26 mouse cellular contexts compared by ENCODE assay signal in genomic region chr4:120675640-120676039, GRCm38 (mm10). TPM values are rescaled to one million over a fixed set of nuclear protein-coding genes. Genes with fewer than 3 reads are reported as not detected.
A peak's percentile ranks its signal among the peaks of the same experiment; 100 is the strongest.
DNase-seq lines count a peak whose midpoint lies in the region; ATAC-seq and TF ChIP-seq lines count a peak whose summit lies in the region.
"Had no signal": no experiment of that assay in that cellular context is flagged by ENCODE, and none has a peak within 500 bp of the region (broad histone marks: within the 10 kb centered on the region; RNA-seq: fewer than 3 reads in every experiment).

No protein-coding gene starts in this region.

- TF ChIP-seq CTCF in MEL (IDR thresholded peaks at IDR 0.05 in 2 of 3, conservative IDR thresholded peaks at IDR 0.05 in 1 of 3; ENCODE audit: control insufficient read depth in 1 of 3, insufficient read depth in 1 of 3, low read depth in 2 of 3, low read length in 3 of 3, poor library complexity in 1 of 3, severe bottlenecking in 1 of 3) = no peak

- no peak overlapping the region for H3K4me3 ChIP-seq in MEL (ENCODE audit: control insufficient read depth in 1 of 2, insufficient read depth in 1 of 2, low read depth in 2 of 2, low read length in 2 of 2)
- no peak overlapping the region for H3K4me3 ChIP-seq in liver, embryonic 13.5 days (replicated peaks)
- no peak overlapping the region for H3K4me3 ChIP-seq in intestine, embryonic 15.5 days (replicated peaks)
- H3K4me3 ChIP-seq: forebrain, embryonic 12.5 days; limb, embryonic 15.5 days; lung, embryonic 15.5 days; megakaryocyte, embryonic 14.5 days; midbrain, embryonic 15.5 days had no signal

- no peaks in the 10 kb centered on the region for H3K79me2 ChIP-seq in MEL (ENCODE audit: control insufficient read depth, insufficient read depth, low read length, poor library complexity)

- 19% methylated on average over 2 of the region's 2 CpGs for WGBS in liver, embryonic 13.5 days (ENCODE audit: insufficient replicate concordance)
- 62% methylated on average over 2 of the region's 2 CpGs for WGBS in intestine, embryonic 15.5 days

- TF ChIP-seq EP300 in MEL (IDR thresholded peaks at IDR 0.05; ENCODE audit: low read depth in 1 of 2, low read length in 2 of 2) = peak in 1 of 2 experiments; percentile 5; a peak in 1 of 4 replicates

- peak; percentile 73 for ATAC-seq in liver, embryonic 13.5 days (ENCODE audit: low read depth)
- peak; percentile 37; the same call in 1 of the 2 replicates for ATAC-seq in megakaryocyte progenitor cell, adult 5-6 weeks (replicated peaks; ENCODE audit: poor library complexity)
- no peak for ATAC-seq in intestine, embryonic 15.5 days
- ATAC-seq: hindbrain, embryonic 16.5 days; midbrain, embryonic 15.5 days had no signal

- no peak overlapping the region for H3K9ac ChIP-seq in MEL (ENCODE audit: control insufficient read depth, low read depth, low read length, poor library complexity, severe bottlenecking)
- peak overlapping the region; percentile 33 for H3K9ac ChIP-seq in liver, embryonic 13.5 days
- H3K9ac ChIP-seq in intestine, embryonic 15.5 days = no peak overlapping the region
- H3K9ac ChIP-seq: forebrain, embryonic 12.5 days; limb, embryonic 15.5 days; lung, embryonic 15.5 days; midbrain, embryonic 15.5 days had no signal

- no peak for TF ChIP-seq POLR2A in MEL (IDR thresholded peaks at IDR 0.05; ENCODE audit: control insufficient read depth in 1 of 2, insufficient read depth in 1 of 2, low read depth in 1 of 2, low read length in 2 of 2, poor library complexity in 1 of 2)

- TF ChIP-seq RAD21 in MEL (IDR thresholded peaks at IDR 0.05; ENCODE audit: low read depth, low read length) = no peak

- H3K9me3 ChIP-seq in MEL (replicated peaks; ENCODE audit: insufficient read depth, low read length) = no peaks in the 10 kb centered on the region
- no peaks in the 10 kb centered on the region for H3K9me3 ChIP-seq in liver, embryonic 13.5 days (replicated peaks)
- H3K9me3 ChIP-seq in intestine, embryonic 15.5 days = no peaks in the 10 kb centered on the region
- H3K9me3 ChIP-seq: forebrain, embryonic 12.5 days; limb, embryonic 15.5 days; lung, embryonic 15.5 days; midbrain, embryonic 15.5 days had no signal

- peak; percentile 64 for DNase-seq in MEL (ENCODE audit: low read depth, low spot score)
- DNase-seq in c-Kit-positive CD71-positive TER-119-positive erythroid progenitor cells, embryonic 14.5 days (ENCODE audit: low spot score) = peak; percentile 60
- peak; percentile 62 for DNase-seq in liver, embryonic 13.5 days
- DNase-seq in adrenal gland, adult 18-20 months (ENCODE audit: low spot score in 2 of 2) = no peak
- no peak for DNase-seq in neural tube, embryonic 10.5 days (ENCODE audit: extremely low spot score, low spot score)
- no peak for DNase-seq in cerebellum, adult 9-10 months
- DNase-seq: adrenal gland, postnatal 10 days; B cell, adult 2 months; cerebellum, adult 11-12 months; cerebellum, postnatal 10 days; gastrocnemius, postnatal 10 days; kidney, adult 2 months; kidney, postnatal 36 days; layer of hippocampus, postnatal 36 days; left cerebral cortex, postnatal 4 days; spleen, adult 18-20 months; thymus, postnatal 14 days had no signal

- peak overlapping the region; percentile 46 for H3K27ac ChIP-seq in MEL (ENCODE audit: control insufficient read depth, low read depth, low read length)
- H3K27ac ChIP-seq in liver, embryonic 13.5 days = peak overlapping the region; percentile 96
- H3K27ac ChIP-seq in intestine, embryonic 15.5 days = no peak overlapping the region
- H3K27ac ChIP-seq: forebrain, embryonic 12.5 days; limb, embryonic 15.5 days; lung, embryonic 15.5 days; midbrain, embryonic 15.5 days had no signal

- peaks cover 14 to 21% of the 10 kb centered on the region in 2 experiments for H3K4me1 ChIP-seq in MEL (ENCODE audit: control insufficient read depth in 1 of 2, insufficient read depth in 2 of 2, low read length in 2 of 2)
- H3K4me1 ChIP-seq in liver, embryonic 13.5 days (replicated peaks) = peaks cover 91% of the 10 kb centered on the region
- H3K4me1 ChIP-seq in intestine, embryonic 15.5 days (replicated peaks) = no peaks in the 10 kb centered on the region
- H3K4me1 ChIP-seq: forebrain, embryonic 12.5 days; limb, embryonic 15.5 days; lung, embryonic 15.5 days; midbrain, embryonic 15.5 days had no signal

- H3K4me2 ChIP-seq in liver, embryonic 13.5 days = peak overlapping the region; percentile 25
- H3K4me2 ChIP-seq in intestine, embryonic 15.5 days (replicated peaks) = no peak overlapping the region
- H3K4me2 ChIP-seq: forebrain, embryonic 12.5 days; limb, embryonic 15.5 days; lung, embryonic 15.5 days; midbrain, embryonic 15.5 days had no signal

- no peaks in the 10 kb centered on the region for H3K27me3 ChIP-seq in MEL (ENCODE audit: control insufficient read depth in 1 of 2, insufficient read depth in 2 of 2, low read length in 2 of 2)
- no peaks in the 10 kb centered on the region for H3K27me3 ChIP-seq in liver, embryonic 13.5 days
- H3K27me3 ChIP-seq in intestine, embryonic 15.5 days (replicated peaks) = no peaks in the 10 kb centered on the region
- H3K27me3 ChIP-seq: lung, embryonic 15.5 days had no signal

- H3K36me3 ChIP-seq in MEL (ENCODE audit: control insufficient read depth in 1 of 2, insufficient read depth in 2 of 2, low read length in 2 of 2) = peaks cover 0 to 19% of the 10 kb centered on the region in 2 experiments; a peak in 2 of 4 replicates
- no peaks in the 10 kb centered on the region for H3K36me3 ChIP-seq in liver, embryonic 13.5 days
- no peaks in the 10 kb centered on the region for H3K36me3 ChIP-seq in intestine, embryonic 15.5 days
- H3K36me3 ChIP-seq: forebrain, embryonic 12.5 days; limb, embryonic 15.5 days; lung, embryonic 15.5 days; midbrain, embryonic 15.5 days had no signal

TF ChIP-seq in MEL, 35 proteins besides CTCF, POLR2A, EP300 and RAD21:
- peak; percentile 38; the same call in 1 of the 2 replicates for TF ChIP-seq MXI1 (IDR thresholded peaks at IDR 0.05; ENCODE audit: low read depth, low read length)
- TF ChIP-seq TAL1 (IDR thresholded peaks at IDR 0.05; ENCODE audit: low read length) = peak; percentile 28; the same call in 1 of the 2 replicates
- TF ChIP-seq KAT2A (conservative IDR thresholded peaks at IDR 0.05; ENCODE audit: low read depth, low read length) = 0 out of 2 replicates have a peak, but pooled peaks have one; percentile 23
- no peak for TF ChIP-seq E2F4 (IDR thresholded peaks at IDR 0.05; ENCODE audit: borderline replicate concordance, low read depth, low read length)
- no peak for TF ChIP-seq MAFK (IDR thresholded peaks at IDR 0.05; ENCODE audit: borderline replicate concordance, low read depth, low read length)
- no peak for TF ChIP-seq ZNF384 (IDR thresholded peaks at IDR 0.05; ENCODE audit: low read depth, low read length)
- no peak for TF ChIP-seq UBTF (IDR thresholded peaks at IDR 0.05; ENCODE audit: borderline replicate concordance, insufficient read depth, low read depth, low read length)
- TF ChIP-seq ETS1 (IDR thresholded peaks at IDR 0.05; ENCODE audit: low read depth, low read length) = peak; percentile 73
- no peak for TF ChIP-seq USF1 (IDR thresholded peaks at IDR 0.05; ENCODE audit: low read depth, low read length)
- no peak for TF ChIP-seq NRF1 (IDR thresholded peaks at IDR 0.05; ENCODE audit: insufficient read depth, low read depth, low read length, poor library complexity, severe bottlenecking)
- TF ChIP-seq GATA1 (IDR thresholded peaks at IDR 0.05; ENCODE audit: low read depth, low read length) = no peak
- peak; percentile 47; the same call in 1 of the 2 replicates for TF ChIP-seq TCF12 (IDR thresholded peaks at IDR 0.05; ENCODE audit: low read depth, low read length)
- TF ChIP-seq MYB (IDR thresholded peaks at IDR 0.05; ENCODE audit: low read depth, low read length) = no peak
- no peak for TF ChIP-seq SIN3A (IDR thresholded peaks at IDR 0.05; ENCODE audit: low read length)
- no peak for TF ChIP-seq ZMIZ1 (IDR thresholded peaks at IDR 0.05; ENCODE audit: low read depth, low read length)
- TF ChIP-seq POLR2AphosphoS5 (IDR thresholded peaks at IDR 0.05; ENCODE audit: borderline replicate concordance, low read depth, low read length) = no peak
- TF ChIP-seq USF2 (IDR thresholded peaks at IDR 0.05; ENCODE audit: borderline replicate concordance in 1 of 2, insufficient read depth in 1 of 2, low read depth in 1 of 2, low read length in 2 of 2) = no peak
- no peak for TF ChIP-seq MYC (IDR thresholded peaks at IDR 0.05; ENCODE audit: low read depth, low read length)
- no peak for TF ChIP-seq ZKSCAN1 (IDR thresholded peaks at IDR 0.05; ENCODE audit: low read depth, low read length)

RNA-seq across cellular contexts. Expression of gene Cited4, which starts 9.3 kb away (rescaled TPM):
- 18.2 and 23.3 TPM in 2 replicates for total RNA-seq in MEL (2012; rRNA removed)
- 10 to 100 TPM in 1 of 2 experiments, not detected in 1; 58.1 TPM for polyA plus RNA-seq in MEL (2012; ENCODE audit: insufficient read depth in 1 of 2, insufficient read length in 2 of 2, low read depth in 1 of 2, low replicate concordance in 2 of 2, missing spikeins in 1 of 2)
- 124 and 128 TPM in 2 replicates for polyA plus RNA-seq in liver, embryonic 13.5 days (2015; fragmentation: Nextera tagmentation; extraction: Ambion mirVana)
- 3.2 and 4.6 TPM in 2 replicates for total RNA-seq in megakaryocyte progenitor cell, adult 5-6 weeks (2015)
- 5.6 and 7.5 TPM in 2 replicates for total RNA-seq in megakaryocyte progenitor cell, adult 5-6 weeks (2017)
- 10 to 100 TPM; 15.2 to 24.0 TPM for total RNA-seq in adrenal gland, adult 18-20 months (2021)
- polyA plus RNA-seq in intestine, embryonic 15.5 days (2015; fragmentation: Nextera tagmentation; extraction: Ambion mirVana) = 2.4 and 2.8 TPM in 2 replicates
- total RNA-seq: neutrophil, adult 5-6 weeks had no signal

Comparison
In these comparisons a context has a peak if more than half of its experiments do, and no peak if none do; other contexts are left out.
1. DNase-seq: peak in MEL (single experiment), c-Kit-positive CD71-positive TER-119-positive erythroid progenitor cells, embryonic 14.5 days (single experiment) and liver, embryonic 13.5 days (single experiment); none in adrenal gland, adult 18-20 months (0 of 2), neural tube, embryonic 10.5 days (single experiment) and cerebellum, adult 9-10 months (single experiment).